Mouse (Mus musculus): Measurements from ENCODE around the gene Cyp2t4.

The Cyp2t4 gene

GRCm38 (mm10) chr7:27161744-27162143, 8.2 kb downstream of the Cyp2t4 start:
- DNase-seq (ENCODE audit: low spot score in 2 of 2) = no peak

DNA sequence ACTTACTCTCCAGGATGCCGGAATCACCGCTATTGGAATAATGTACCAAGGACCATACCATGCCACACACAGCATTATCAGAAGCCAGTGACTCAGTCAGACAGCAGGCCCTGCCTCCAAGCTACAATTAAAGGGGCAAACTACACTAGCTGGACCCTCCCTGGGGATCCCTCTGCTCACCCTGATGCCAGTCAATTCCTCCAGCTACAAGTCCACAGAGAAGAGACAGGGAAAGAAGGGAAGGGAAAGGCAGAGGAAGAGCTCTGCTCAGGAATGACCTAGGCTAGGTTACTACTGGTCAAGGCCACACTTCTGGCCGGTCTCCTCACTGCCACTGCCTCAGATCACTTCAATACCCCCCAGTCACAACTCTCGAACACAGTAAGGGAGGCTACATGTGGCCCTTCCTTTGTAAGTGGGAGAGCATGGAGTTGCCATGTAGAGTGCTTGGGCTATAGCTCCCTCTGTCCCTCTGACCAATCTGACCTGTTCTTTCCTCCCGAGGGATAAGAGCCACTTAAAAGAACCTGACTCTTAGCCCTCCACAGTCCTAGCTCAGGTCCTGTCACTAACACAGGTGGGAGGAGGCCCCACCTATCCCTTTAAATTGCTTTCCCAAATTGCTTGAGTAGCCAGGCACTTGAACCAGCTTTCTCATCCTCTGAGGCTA, 9.4 kb downstream of the Cyp2t4 start:
- no peak for DNase-seq (ENCODE audit: low spot score in 2 of 2)

- DNase-seq (ENCODE audit: low spot score in 2 of 2) = no peak
These were observed 9.9 kb downstream of the Cyp2t4 start for GRCm38 (mm10) chr7:27163450-27163805.

- no peak for DNase-seq (ENCODE audit: low spot score in 2 of 2)
These were observed 10.8 kb downstream of the Cyp2t4 start for GRCm38 (mm10) chr7:27164112-27164947.

DNA sequence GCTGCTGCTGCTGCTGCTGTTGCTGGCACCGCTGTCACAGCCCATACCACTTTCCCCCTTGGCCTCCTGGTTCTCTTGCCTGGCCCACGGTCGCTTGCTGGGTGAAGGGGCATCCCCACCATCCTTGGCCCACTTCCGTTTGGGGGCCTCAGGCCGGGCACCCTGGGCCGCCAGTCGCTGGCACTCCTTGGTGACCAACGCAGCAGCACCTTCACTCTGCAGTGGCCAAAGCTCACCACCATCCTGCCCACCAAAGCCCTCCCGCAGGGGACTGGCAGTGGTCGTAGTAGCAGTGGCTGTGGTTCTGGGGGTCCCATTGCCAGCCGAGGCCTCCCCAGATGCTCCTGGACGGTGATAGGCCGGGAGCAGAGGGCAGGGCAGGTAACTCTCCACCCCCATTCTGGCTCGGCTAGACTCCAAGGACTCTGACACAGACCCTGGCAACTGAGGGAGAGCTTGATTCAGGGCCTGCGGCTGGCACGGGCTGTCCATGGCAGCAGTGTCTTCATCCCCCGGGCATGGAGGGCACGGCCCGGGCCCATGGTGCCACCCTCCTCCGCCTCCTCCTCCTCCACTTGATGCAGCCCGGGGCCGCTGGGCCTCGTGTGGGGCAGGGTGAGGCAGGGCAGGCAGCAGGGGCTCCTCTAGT, 11.6 kb downstream of the Cyp2t4 start:
- no peak for DNase-seq (ENCODE audit: low spot score in 2 of 2)

DNA sequence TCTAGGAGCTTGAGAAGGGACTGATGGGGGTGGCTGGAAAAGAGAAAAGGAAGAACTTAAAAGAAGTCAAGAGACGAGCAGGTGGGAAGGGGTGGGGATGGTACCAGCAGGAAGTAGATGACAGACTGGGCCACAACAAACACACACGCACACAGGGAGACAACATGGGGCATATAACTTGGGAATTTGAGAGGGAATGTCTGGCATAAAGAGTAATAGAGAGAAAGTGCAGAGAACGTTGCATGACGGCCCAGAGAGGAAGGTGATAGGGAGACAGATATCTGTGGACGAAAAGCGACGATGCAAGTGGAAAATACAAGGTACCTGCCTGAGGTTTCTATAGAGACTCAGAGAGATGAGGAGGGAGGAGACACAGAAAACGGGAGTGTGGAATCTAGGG, 12.2 kb downstream of the Cyp2t4 start:
- no peak for DNase-seq (ENCODE audit: low spot score in 2 of 2)

DNA sequence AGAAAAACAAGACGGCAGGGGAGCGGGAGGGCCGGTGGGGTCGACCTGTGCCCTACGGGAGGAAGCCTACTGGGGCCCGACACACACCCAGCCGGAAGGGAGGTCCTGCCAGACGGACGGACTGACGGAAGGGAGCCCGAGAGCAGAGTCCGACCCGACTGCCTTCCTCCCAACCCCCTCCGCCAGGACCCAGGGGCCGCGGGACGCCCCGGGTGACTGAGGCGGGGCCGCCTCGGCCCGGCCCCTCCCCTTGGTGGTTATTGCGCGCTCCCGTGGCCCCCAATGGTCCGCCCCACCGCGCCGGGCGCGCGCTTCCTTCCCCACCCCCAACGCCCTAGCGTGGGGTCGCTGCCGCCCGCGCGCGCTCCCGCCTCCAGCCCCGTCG, 12.7 kb downstream of the Cyp2t4 start:
- DNase-seq (ENCODE audit: low spot score in 2 of 2) = peak; percentile 76 to 81

- peak; percentile 90 to 94 for DNase-seq (ENCODE audit: low spot score in 2 of 2)
These were observed 13.3 kb downstream of the Cyp2t4 start, which contains the start of gene Egln2 for GRCm38 (mm10) chr7:27166614-27167474. Gene Egln2, minus strand, starts transcription at chr7:27166802.

DNA sequence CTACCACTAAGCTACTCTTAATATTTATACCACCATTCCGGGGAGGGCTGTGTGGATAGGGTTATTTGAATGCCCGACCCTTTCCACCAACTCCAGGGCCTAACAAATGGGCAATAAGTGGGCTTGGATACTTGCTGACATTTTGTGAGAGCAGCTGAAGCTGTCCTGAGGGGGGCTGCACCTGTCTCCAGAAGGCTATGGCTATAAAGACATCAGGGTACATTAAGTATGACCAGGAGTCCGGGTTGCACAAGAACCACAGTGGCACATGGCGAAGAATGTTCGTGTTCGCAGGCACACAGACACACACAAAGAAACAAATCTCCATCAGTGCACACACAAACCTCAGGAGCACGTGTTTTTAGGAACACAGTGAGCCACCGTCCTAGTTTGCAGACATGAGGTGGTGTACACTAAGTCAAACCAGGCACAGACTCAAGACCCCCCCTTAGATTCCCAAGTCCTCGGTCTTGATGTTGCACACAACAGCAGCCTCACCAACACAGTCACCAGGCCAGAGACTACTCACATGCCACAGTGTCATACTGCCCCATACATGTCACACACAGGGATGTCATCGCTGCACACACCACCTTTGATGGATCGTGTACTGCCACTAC, 14.1 kb downstream of the Cyp2t4 start:
- no peak for DNase-seq (ENCODE audit: low spot score in 2 of 2)

GRCm38 (mm10) chr7:27168371-27168770, 14.9 kb downstream of the Cyp2t4 start:
- no peak for DNase-seq (ENCODE audit: low spot score in 2 of 2)

GRCm38 (mm10) chr7:27170981-27171380, 17.5 kb downstream of the Cyp2t4 start:
- no peak for DNase-seq (ENCODE audit: low spot score in 2 of 2)

DNA sequence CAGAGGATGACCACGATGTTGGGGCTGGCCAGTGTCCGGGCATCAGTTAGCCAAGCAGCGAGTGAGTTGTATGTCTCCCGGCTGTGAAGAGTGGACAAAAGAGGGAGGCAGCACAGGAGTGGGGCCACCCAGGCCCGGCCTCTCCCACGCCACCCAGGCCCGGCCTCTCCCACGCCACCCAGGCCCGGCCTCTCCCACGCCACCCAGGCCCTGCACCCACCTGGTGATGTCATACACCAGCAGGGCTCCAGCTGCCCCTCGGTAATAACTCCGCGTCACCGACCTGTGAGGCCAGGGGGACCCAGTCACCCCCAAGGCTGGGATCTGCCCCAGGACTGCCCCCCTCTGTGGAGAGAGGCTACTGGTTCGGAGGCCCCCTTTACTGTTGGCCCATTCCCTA, 21.0 kb downstream of the Cyp2t4 start:
- no peak for DNase-seq (ENCODE audit: low spot score in 2 of 2)

- DNase-seq (ENCODE audit: low spot score in 2 of 2) = no peak
These were observed 21.4 kb downstream of the Cyp2t4 start for GRCm38 (mm10) chr7:27174896-27175295.

GRCm38 (mm10) chr7:27177942-27178323, 24.4 kb downstream of the Cyp2t4 start:
- no peak for DNase-seq (ENCODE audit: low spot score in 2 of 2)

- DNase-seq (ENCODE audit: low spot score in 2 of 2) = peak; percentile 99
These were observed 25.1 kb downstream of the Cyp2t4 start, which contains the start of gene Rab4b for GRCm38 (mm10) chr7:27178324-27179216. Gene Rab4b, minus strand, starts transcription at chr7:27178896.

- DNase-seq (ENCODE audit: low spot score in 2 of 2) = no peak
These were observed 25.9 kb downstream of the Cyp2t4 start for GRCm38 (mm10) chr7:27179217-27179918.

GRCm38 (mm10) chr7:27180036-27180435, 26.5 kb downstream of the Cyp2t4 start:
- DNase-seq (ENCODE audit: low spot score in 2 of 2) = no peak

- DNase-seq (ENCODE audit: low spot score in 2 of 2) = no peak
These were observed 27.6 kb downstream of the Cyp2t4 start, which contains the start of the genes Gm21983 and Mia for GRCm38 (mm10) chr7:27180837-27181695. Gene Gm21983, minus strand, starts transcription at chr7:27181086. Gene Mia, minus strand, starts transcription at chr7:27181157.

All from frontal cortex, postnatal 10 days (tissue).